Mouse (Mus musculus): ENCODE measurements around the gene Fcmr.

DNA sequence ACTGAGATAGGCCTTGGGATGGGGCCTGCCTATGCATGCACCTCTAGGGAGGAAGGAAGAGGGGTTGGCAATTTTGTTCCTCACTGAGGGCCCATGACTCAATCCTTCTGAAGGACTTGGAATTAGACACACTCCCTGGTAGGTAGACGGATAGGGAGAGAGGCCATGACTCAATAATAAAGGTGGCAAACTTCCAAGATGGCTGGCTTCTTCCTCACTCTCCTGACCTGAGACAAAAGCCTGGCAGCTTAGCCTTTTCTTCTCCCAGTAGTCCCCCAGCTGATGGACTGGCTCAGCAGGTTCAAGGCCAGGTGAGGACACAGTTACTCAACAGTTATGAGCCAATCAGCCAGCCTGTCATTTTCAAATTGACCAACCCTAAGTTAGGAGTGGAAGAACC is 27.0 kb downstream of the Fcmr start:
- TF ChIP-seq CTCF (IDR thresholded peaks at IDR 0.05; ENCODE audit: borderline replicate concordance, control insufficient read depth, extremely low read depth, insufficient read depth, low read length, poor library complexity) (no peak), POLR2A (IDR thresholded peaks at IDR 0.05; ENCODE audit: control insufficient read depth, extremely low read depth, insufficient read depth, low read length, poor library complexity) (no peak)
